Comparison of ENCODE assay signal across 8 mouse cellular contexts in the genomic region with DNA sequence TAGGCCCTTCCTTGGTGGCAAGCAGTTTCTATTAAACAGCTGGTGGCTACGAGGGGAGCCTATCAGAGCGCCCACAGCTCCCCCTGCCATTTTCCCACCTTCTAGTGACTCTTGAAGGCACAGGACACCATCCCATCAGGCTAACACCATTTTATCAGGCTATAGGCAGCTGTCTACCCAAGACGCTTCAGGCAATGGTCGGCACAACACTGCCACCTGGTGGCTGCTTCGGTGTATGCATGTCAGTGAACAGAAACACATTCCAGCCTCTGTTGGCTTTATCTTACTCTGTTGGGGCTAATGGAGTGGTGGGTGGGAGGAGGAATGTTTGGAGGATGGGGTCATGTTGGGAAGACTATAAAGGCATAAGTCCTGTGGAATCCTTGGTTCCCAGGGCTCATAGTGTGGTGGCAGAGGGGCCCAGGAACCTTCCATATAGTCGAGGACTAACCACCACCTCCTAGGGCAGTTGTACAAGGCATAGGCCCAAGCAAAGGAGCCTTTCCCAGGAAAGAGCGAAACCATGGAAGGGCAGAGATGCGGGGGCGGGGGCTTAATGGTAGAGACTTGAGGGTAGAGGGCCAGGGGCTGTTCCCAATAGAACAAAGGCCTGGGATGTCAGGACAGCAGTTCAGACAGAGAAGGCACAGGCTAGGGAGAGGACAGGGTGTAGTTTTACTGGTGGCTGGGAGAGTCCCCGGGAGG.
A peak's percentile ranks its signal among the peaks of the same experiment; 100 is the strongest.
DNase-seq lines count a peak whose midpoint lies in the region; ATAC-seq and TF ChIP-seq lines count a peak whose summit lies in the region.

No protein-coding gene starts in this region.

- H3K27me3 ChIP-seq in MEL (ENCODE audit: control insufficient read depth in 1 of 2, insufficient read depth in 2 of 2, low read length in 2 of 2): no peaks in the 10 kb centered on the region

- no peaks in the 10 kb centered on the region for H3K4me1 ChIP-seq in MEL (ENCODE audit: control insufficient read depth in 1 of 2, insufficient read depth in 2 of 2, low read length in 2 of 2)
- no peaks in the 10 kb centered on the region for H3K4me1 ChIP-seq in bone marrow macrophage, adult 2 months (ENCODE audit: control insufficient read depth, insufficient read depth, low read length)
- no peaks in the 10 kb centered on the region for H3K4me1 ChIP-seq in embryonic fibroblast, embryonic 13.5 days (ENCODE audit: control insufficient read depth, insufficient read depth, low read length)

- H3K27ac ChIP-seq in MEL (ENCODE audit: control insufficient read depth, low read depth, low read length): no peak overlapping the region
- no peak overlapping the region for H3K27ac ChIP-seq in bone marrow macrophage, adult 2 months (ENCODE audit: insufficient read depth, low read depth, low read length)
- H3K27ac ChIP-seq in embryonic fibroblast, embryonic 13.5 days (ENCODE audit: insufficient read depth, low read length): no peak overlapping the region

- H3K36me3 ChIP-seq in MEL (ENCODE audit: control insufficient read depth in 1 of 2, insufficient read depth in 2 of 2, low read length in 2 of 2): no peaks in the 10 kb centered on the region

- intact Hi-C loops in heart, postnatal 36 days (cut with DNase I): loop anchor here (1.0 to 2.0 kb wide), 2 partner anchors 53 to 248 kb away; no protein-coding TSS in a partner anchor

- no peak overlapping the region for H3K9ac ChIP-seq in MEL (ENCODE audit: control insufficient read depth, low read depth, low read length, poor library complexity, severe bottlenecking)

- no peak for TF ChIP-seq EP300 in MEL (IDR thresholded peaks at IDR 0.05; ENCODE audit: low read depth in 1 of 2, low read length in 2 of 2)

- no peak for TF ChIP-seq POLR2A in MEL (IDR thresholded peaks at IDR 0.05; ENCODE audit: control insufficient read depth in 1 of 2, insufficient read depth in 1 of 2, low read depth in 1 of 2, low read length in 2 of 2, poor library complexity in 1 of 2)
- TF ChIP-seq POLR2A in bone marrow macrophage, adult 2 months (IDR thresholded peaks at IDR 0.05; ENCODE audit: borderline replicate concordance, low read depth, low read length): no peak
- no peak for TF ChIP-seq POLR2A in embryonic fibroblast, embryonic 13.5 days (IDR thresholded peaks at IDR 0.05; ENCODE audit: low read depth, low read length)

- TF ChIP-seq RAD21 in MEL (IDR thresholded peaks at IDR 0.05; ENCODE audit: low read depth, low read length): peak; percentile 81

- no peaks in the 10 kb centered on the region for H3K9me3 ChIP-seq in MEL (replicated peaks; ENCODE audit: insufficient read depth, low read length)

- no peak overlapping the region for H3K4me3 ChIP-seq in MEL (ENCODE audit: control insufficient read depth in 1 of 2, insufficient read depth in 1 of 2, low read depth in 2 of 2, low read length in 2 of 2)
- H3K4me3 ChIP-seq in bone marrow macrophage, adult 2 months (ENCODE audit: insufficient read depth, low read length): no peak overlapping the region
- no peak overlapping the region for H3K4me3 ChIP-seq in embryonic fibroblast, embryonic 13.5 days (ENCODE audit: insufficient read depth, low read length)

- no peaks in the 10 kb centered on the region for H3K79me2 ChIP-seq in MEL (ENCODE audit: control insufficient read depth, insufficient read depth, low read length, poor library complexity)

- TF ChIP-seq CTCF in MEL (IDR thresholded peaks at IDR 0.05 in 2 of 3, conservative IDR thresholded peaks at IDR 0.05 in 1 of 3; ENCODE audit: control insufficient read depth in 1 of 3, insufficient read depth in 1 of 3, low read depth in 2 of 3, low read length in 3 of 3, poor library complexity in 1 of 3, severe bottlenecking in 1 of 3): peak; percentile 95 to 98 (median 97)
- TF ChIP-seq CTCF in bone marrow macrophage, adult 2 months (IDR thresholded peaks at IDR 0.05; ENCODE audit: low read depth, low read length): peak; percentile 92
- peak; percentile 91; the same call in 1 of the 2 replicates for TF ChIP-seq CTCF in embryonic fibroblast, embryonic 13.5 days (IDR thresholded peaks at IDR 0.05; ENCODE audit: borderline replicate concordance, insufficient read depth, low read length)

- ATAC-seq in megakaryocyte-erythroid progenitor cell, adult 5-6 weeks (replicated peaks; ENCODE audit: low FRiP score, low TSS enrichment, poor library complexity, severe bottlenecking): peak; percentile 63

- DNase-seq in MEL (ENCODE audit: low read depth, low spot score): peak; percentile 74
- peak; percentile 77 to 87 for DNase-seq in heart, postnatal 36 days
- DNase-seq in layer of hippocampus, postnatal 14 days (ENCODE audit: low spot score in 2 of 2): peak; percentile 74 to 87
- peak; percentile 52 to 60 for DNase-seq in right cerebral cortex, postnatal 36 days (ENCODE audit: low spot score in 2 of 2)
- DNase-seq in urinary bladder, postnatal 4 days (ENCODE audit: low spot score in 2 of 2): peak; percentile 53 to 83

TF ChIP-seq in MEL, 35 proteins besides CTCF, POLR2A, EP300 and RAD21:
- TF ChIP-seq ELF1 (IDR thresholded peaks at IDR 0.05; ENCODE audit: low read depth, low read length) (no peak), MEF2A (IDR thresholded peaks at IDR 0.05; ENCODE audit: extremely low read depth, insufficient replicate concordance, low read depth, low read length, poor library complexity, severe bottlenecking) (no peak), E2F4 (IDR thresholded peaks at IDR 0.05; ENCODE audit: borderline replicate concordance, low read depth, low read length) (no peak), RCOR1 (IDR thresholded peaks at IDR 0.05; ENCODE audit: low read depth, low read length) (no peak), SMC3 (IDR thresholded peaks at IDR 0.05; ENCODE audit: low read depth, low read length) (peak; percentile 91), ZC3H11A (IDR thresholded peaks at IDR 0.05; ENCODE audit: low read depth, low read length) (peak; percentile 55)
TF ChIP-seq in MEL: peak in this region for 2.
